Mouse (Mus musculus) liver, embryonic 14.5 days (tissue): ENCODE measurements around the gene Lrrc61. TPM values are rescaled to one million over a fixed set of nuclear protein-coding genes. Genes with fewer than 3 reads are reported as not detected.

ENCODE experiments used
- ATAC-seq: fragments of 200-750 bp; cut with Nextera tagmentation; 2 replicates; pipeline ENCODE4 v1.8.0; 2017; ENCODE audit warnings: moderate number of reproducible peaks, mild to moderate bottlenecking, moderate library complexity; ENCODE audit not compliant: insufficient read depth
- DNase-seq, 3 experiments: peaks; one replicate each; pipeline ENCODE4 v3.0.0-alpha.2; 2012 to 2013; ENCODE audit warnings: low read depth in 3 of 3, low spot score in 3 of 3
- H3K27ac ChIP-seq: fragments of 300-500 bp; sonication (generic); 2 replicates; pipeline ENCODE4 v1.5.1; 2014; ENCODE audit warnings: moderate library complexity, mild to moderate bottlenecking, control low read depth, inconsistent platforms
- H3K27me3 ChIP-seq: fragments of 300-500 bp; sonication (generic); 2 replicates; pipeline ENCODE4 v1.6.1; 2014; ENCODE audit warnings: mild to moderate bottlenecking, low read length, moderate library complexity; ENCODE audit not compliant: control insufficient read depth, insufficient read depth
- H3K36me3 ChIP-seq: fragments of 300-500 bp; sonication (generic); replicated peaks from 2 replicates; pipeline ENCODE4 v1.6.1; 2014; ENCODE audit warnings: low read depth; ENCODE audit not compliant: control insufficient read depth, insufficient read depth
- H3K4me1 ChIP-seq, 2 experiments: fragments of 200-500 bp in 1 of 2; fragments of 300-500 bp in 1 of 2; sonication (generic) in 1 of 2; replicated peaks; 2 replicates each; pipeline ENCODE4 v1.6.1; 2012 to 2014; ENCODE audit warnings: antibody characterized with exemption in 1 of 2, inconsistent platforms in 1 of 2, low read length in 1 of 2; ENCODE audit not compliant: control insufficient read depth in 2 of 2, insufficient read depth in 2 of 2
- H3K4me2 ChIP-seq: fragments of 300-500 bp; sonication (generic); 2 replicates; pipeline ENCODE4 v1.6.1; 2014; ENCODE audit warnings: low read depth, mild to moderate bottlenecking, control low read depth, moderate library complexity
- H3K4me3 ChIP-seq, 2 experiments: fragments of 200-500 bp in 1 of 2; fragments of 300-500 bp in 1 of 2; sonication (generic) in 1 of 2; 2 replicates each; pipeline ENCODE4 v1.5.1; 2012 to 2014; ENCODE audit warnings: low read depth in 2 of 2, low read length in 2 of 2, mild to moderate bottlenecking in 2 of 2, control low read depth in 1 of 2, inconsistent platforms in 1 of 2, moderate library complexity in 1 of 2; ENCODE audit not compliant: insufficient read depth in 1 of 2
- H3K9ac ChIP-seq: fragments of 300-500 bp; sonication (generic); replicated peaks from 2 replicates; pipeline ENCODE4 v1.6.1; 2014; ENCODE audit warnings: mild to moderate bottlenecking, control low read depth, moderate library complexity
- H3K9me3 ChIP-seq: fragments of 300-500 bp; sonication (generic); 2 replicates; pipeline ENCODE4 v1.6.1; 2016; ENCODE audit warnings: low read length, mixed read lengths; ENCODE audit not compliant: control insufficient read depth
- CTCF ChIP-seq: IDR thresholded peaks from 2 replicates; pipeline ENCODE4 v1.5.1; 2016; ENCODE audit warnings: antibody characterized with exemption, low read depth, control low read depth
- EP300 ChIP-seq: IDR thresholded peaks from 2 replicates; pipeline ENCODE4 v1.6.1; 2016; ENCODE audit warnings: antibody characterized with exemption, low read depth
- WGBS: fragments of 180-500 bp; shearing (Covaris S2); extraction: QIAGEN DNeasy Blood & Tissue Kit; methylation state at CpG from one replicate; pipeline ENCODE4 v1.1.7; 2014; ENCODE audit not compliant: insufficient replicate concordance; 5-methylcytosine and 5-hydroxymethylcytosine counted together
- polyA plus RNA-seq, 2 experiments: library from polyadenylated mRNA; depleted of rRNA in 1 of 2; stranded (reverse) in 1 of 2; unstranded in 1 of 2; fragments of >200 nt; fragmentation: Nextera tagmentation in 1 of 2; extraction: Ambion mirVana in 1 of 2; gene quantifications; 2 replicates each; pipeline versions ENCODE4 v1.2.1 to v1.2.3; 2012 to 2014

Gene Lrrc61
- polyA plus RNA-seq, 2 experiments = 1.7 to 2.8 TPM

DNA sequence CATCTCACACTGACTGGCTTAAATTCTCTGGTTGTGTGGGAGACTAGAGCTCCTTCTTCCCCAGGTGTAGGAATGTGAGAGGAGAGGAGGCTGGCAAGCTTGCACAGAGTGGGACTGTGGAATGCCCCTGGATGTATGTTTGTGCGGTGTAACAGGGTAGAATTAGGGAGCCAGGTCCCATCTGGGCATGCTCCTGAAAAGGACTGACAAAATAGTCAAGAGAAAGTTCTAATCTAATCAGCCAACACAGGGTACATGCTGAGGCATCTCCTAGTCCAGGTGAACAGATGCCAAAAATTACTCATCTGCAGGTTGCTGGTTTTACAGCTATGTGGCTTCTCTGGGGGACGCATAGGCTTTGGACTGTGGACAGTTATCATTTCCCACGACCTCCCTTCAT lies 1.4 kb downstream of the Lrrc61 start:
- 64% methylated on average over 3 of the region's 3 CpGs for WGBS

DNA sequence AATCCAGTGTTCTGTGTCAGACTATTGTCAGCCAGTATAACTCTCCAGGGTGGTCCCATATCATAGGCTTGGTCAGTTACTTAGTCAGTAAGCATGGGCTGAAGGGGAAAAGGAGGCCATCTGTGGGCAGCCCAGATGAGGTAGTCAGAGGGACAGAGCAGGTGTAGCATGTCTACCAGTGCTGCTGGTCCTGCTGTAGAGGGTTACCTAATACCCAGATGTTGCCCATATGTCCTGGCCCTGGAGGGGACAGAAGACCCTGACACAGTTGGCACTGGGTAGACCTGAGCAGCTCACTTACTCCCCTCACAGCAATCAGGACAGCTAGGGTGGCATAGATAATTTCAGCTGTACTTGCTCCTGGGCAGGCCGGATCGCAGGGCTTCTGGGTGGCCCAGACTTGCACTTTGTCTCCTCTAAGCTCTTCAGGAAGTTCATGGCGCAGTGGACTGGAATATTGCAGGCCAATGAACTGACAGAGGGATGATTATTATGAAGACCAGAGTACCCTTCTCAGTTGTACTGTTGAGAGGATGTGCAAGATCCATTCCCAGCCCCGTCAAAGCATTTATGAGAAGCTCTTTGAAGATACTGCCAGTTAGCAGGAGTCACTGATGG lies 11.2 kb downstream of the Lrrc61 start:
- no peaks in the 10 kb centered on the region for H3K4me1 ChIP-seq
- H3K36me3 ChIP-seq = no peaks in the 10 kb centered on the region
- no peaks in the 10 kb centered on the region for H3K27me3 ChIP-seq
- WGBS = 72% methylated on average over 4 of the region's 4 CpGs
- ATAC-seq = no peak
- no peak overlapping the region for H3K9ac ChIP-seq
- no peak for DNase-seq
- no peak for TF ChIP-seq EP300
- no peak for TF ChIP-seq CTCF
- H3K9me3 ChIP-seq = no peaks in the 10 kb centered on the region
- no peak overlapping the region for H3K4me3 ChIP-seq
- no peak overlapping the region for H3K4me2 ChIP-seq
- H3K27ac ChIP-seq = no peak overlapping the region

More for the DNA sequence above, 1.4 kb downstream of the Lrrc61 start:
- Histone ChIP-seq H3K9me3 (no peaks in the 10 kb centered on the region), H3K27ac (no peak overlapping the region), H3K4me3 (no peak overlapping the region), H3K36me3 (no peaks in the 10 kb centered on the region), H3K27me3 (no peaks in the 10 kb centered on the region), H3K4me2 (no peak overlapping the region), H3K9ac (no peak overlapping the region), H3K4me1 (peaks cover 0 to 10% of the 10 kb centered on the region in 2 experiments; a peak in 3 of 4 replicates)
- DNase-seq (no peak), ATAC-seq (no peak)
- no peak for TF ChIP-seq EP300
- no peak for TF ChIP-seq CTCF

DNA sequence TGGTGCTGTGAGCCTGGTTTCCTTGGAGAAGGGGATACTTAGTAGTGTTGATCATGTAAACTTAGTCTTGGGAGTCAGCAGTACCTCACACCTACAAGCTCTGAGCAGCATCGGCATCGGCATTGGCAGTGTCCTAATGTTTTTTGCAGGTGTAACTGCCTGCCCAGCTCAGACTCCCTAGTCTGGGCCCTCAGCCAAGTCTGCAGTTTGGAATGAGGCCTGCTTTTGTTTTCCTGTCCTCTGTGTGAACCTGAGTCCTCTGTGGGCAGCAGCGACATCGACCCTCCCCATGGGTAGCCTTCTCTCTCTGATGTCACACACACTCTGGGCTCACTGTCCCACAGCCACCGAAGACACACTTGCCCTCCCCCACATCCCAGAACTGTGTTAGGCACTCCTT lies 11.7 kb downstream of the Lrrc61 start:
- H3K36me3 ChIP-seq = no peaks in the 10 kb centered on the region
- TF ChIP-seq CTCF (no peak), EP300 (no peak)
- 70% methylated on average over 5 of the region's 5 CpGs for WGBS
- no peak overlapping the region for H3K4me3 ChIP-seq
- H3K4me1 ChIP-seq = no peaks in the 10 kb centered on the region
- H3K27ac ChIP-seq = no peak overlapping the region
- no peak overlapping the region for H3K4me2 ChIP-seq
- no peaks in the 10 kb centered on the region for H3K9me3 ChIP-seq
- DNase-seq = no peak
- no peak for ATAC-seq
- no peak overlapping the region for H3K9ac ChIP-seq
- no peaks in the 10 kb centered on the region for H3K27me3 ChIP-seq

DNA sequence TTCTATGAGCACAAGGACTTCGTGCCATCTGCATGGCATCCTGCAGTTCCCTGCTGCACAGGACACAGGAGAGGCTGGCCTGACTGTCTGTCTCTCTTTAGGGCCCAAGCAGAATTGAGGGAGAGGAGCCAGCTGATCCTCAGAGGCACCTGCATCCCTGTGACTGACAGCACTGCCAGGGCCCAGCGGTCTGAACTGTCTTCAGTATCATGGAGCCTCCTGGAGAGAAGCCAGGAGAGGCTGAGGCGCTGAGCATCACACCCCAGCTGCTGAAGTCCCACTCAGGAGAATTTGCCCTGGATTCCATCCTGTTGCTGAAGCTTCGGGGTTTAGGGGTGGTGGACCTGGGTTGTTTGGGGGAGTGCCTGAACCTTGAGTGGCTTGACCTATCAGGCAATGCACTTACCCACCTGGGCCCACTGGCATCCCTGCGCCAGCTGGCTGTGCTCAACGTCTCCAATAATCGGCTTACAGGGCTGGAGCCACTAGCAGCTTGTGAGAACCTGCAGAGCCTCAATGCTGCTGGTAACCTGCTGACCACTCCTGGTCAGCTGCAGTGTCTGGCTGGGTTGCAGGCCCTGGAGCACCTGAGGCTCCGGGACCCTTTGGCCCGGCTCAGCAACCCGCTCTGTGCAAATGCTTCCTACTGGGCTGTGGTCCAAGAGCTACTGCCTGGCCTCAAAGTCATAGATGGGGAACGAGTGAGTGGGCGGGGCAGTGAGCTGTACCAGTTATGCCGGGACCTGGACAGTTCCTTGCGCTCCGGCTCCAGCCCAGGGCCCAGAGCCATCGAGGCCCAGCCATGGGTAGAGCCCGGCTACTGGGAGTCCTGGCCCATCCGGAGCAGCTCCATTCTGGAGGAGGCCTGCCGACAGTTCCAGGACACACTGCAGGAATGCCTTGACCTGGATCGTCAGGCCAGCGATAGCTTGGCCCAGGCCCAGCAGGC lies 13.7 kb downstream of the Lrrc61 start:
- DNase-seq = no peak
- 72% methylated on average over 21 of the region's 21 CpGs for WGBS
- no peak for ATAC-seq

More for the DNA sequence above, 13.7 kb downstream of the Lrrc61 start:
- H3K4me1 ChIP-seq = peaks cover 0 to 7% of the 10 kb centered on the region in 2 experiments; a peak in 2 of 4 replicates
- H3K27ac ChIP-seq = no peak overlapping the region
- no peaks in the 10 kb centered on the region for H3K27me3 ChIP-seq
- no peak overlapping the region for H3K4me3 ChIP-seq
- H3K4me2 ChIP-seq = no peak overlapping the region
- H3K36me3 ChIP-seq = no peaks in the 10 kb centered on the region
- no peak overlapping the region for H3K9ac ChIP-seq
- no peaks in the 10 kb centered on the region for H3K9me3 ChIP-seq
- TF ChIP-seq CTCF (no peak), EP300 (no peak)
